Mouse (Mus musculus) hematopoietic multipotent progenitor cell, adult 10-12 weeks (in vitro differentiated cells): Measurements from ENCODE around the gene Mycs. TPM values are rescaled to one million over a fixed set of nuclear protein-coding genes. Genes with fewer than 3 reads are reported as not detected.

ENCODE experiments used
- polyA plus RNA-seq: library from polyadenylated mRNA; stranded (reverse); fragments of >175 nt; gene quantifications from 2 replicates; pipeline ENCODE4 v1.2.3, GENCODE M21; 2012; ENCODE audit warnings: low replicate concordance

Mycs gene
- polyA plus RNA-seq, result not detected in 2 replicates

DNA sequence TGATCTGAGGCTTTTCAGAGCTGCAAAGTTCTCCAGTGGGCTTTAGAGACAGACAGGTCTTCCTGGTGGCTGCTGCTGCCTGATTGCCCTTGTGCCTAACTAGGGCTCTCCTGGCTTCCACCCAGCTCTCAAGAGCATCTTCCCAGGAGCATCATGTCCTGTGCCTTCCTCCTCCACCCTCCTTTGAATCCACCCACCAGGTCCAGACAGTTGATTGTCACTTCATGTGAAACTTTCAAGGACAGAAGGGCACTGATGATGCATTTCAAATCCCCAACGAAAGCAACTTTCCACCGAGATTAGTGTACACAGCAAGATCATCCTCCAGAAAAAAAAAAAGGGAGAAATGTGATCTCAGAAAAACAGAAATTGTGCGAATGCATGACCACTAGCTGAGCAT is at the start of gene Mycs:
Gene Mycs, minus strand, starts transcription at position 101 of the 400 bp plus-strand sequence.

Other genes starting within 250 kb of the Mycs start
- not detected in 2 replicates for gene Btbd35f7, start 199.8 kb upstream of the Mycs start, polyA plus RNA-seq